Mouse (Mus musculus) intestine, embryonic 14.5 days (tissue): ENCODE measurements around the gene Fam110c. TPM values are rescaled to one million over a fixed set of nuclear protein-coding genes. Genes with fewer than 3 reads are reported as not detected.
"Not testable (repeated sequence)": the region's sequence is repeated elsewhere in the genome, so short reads cannot be mapped to it uniquely, and the experiment has no call there.

Source experiments
- ATAC-seq: fragments of 200-750 bp; cut with Nextera tagmentation; replicated peaks from 2 replicates; pipeline ENCODE4 v1.8.0; 2017; ENCODE audit warnings: low read depth, moderate number of reproducible peaks, moderate TSS enrichment, moderate library complexity; ENCODE audit not compliant: low FRiP score, low TSS enrichment
- DNase-seq: peaks from one replicate; pipeline ENCODE4 v3.0.0-alpha.2; 2018; ENCODE audit warnings: low spot score
- H3K27ac ChIP-seq: fragments of 300-500 bp; sonication (generic); 2 replicates; pipeline ENCODE4 v1.5.1; 2014; ENCODE audit warnings: low read depth, mild to moderate bottlenecking, control low read depth
- H3K27me3 ChIP-seq: fragments of 300-500 bp; sonication (generic); replicated peaks from 2 replicates; pipeline ENCODE4 v1.6.1; 2014; ENCODE audit warnings: low read length, control low read depth; ENCODE audit not compliant: control insufficient read depth, insufficient read depth
- H3K36me3 ChIP-seq: fragments of 300-500 bp; sonication (generic); 2 replicates; pipeline ENCODE4 v1.6.1; 2014; ENCODE audit warnings: low read length, control low read depth; ENCODE audit not compliant: control insufficient read depth, insufficient read depth
- H3K4me1 ChIP-seq: fragments of 300-500 bp; sonication (generic); replicated peaks from 2 replicates; pipeline ENCODE4 v1.6.1; 2014; ENCODE audit warnings: low read length, control low read depth, mixed read lengths; ENCODE audit not compliant: control insufficient read depth, insufficient read depth
- H3K4me2 ChIP-seq: fragments of 300-500 bp; sonication (generic); 2 replicates; pipeline ENCODE4 v1.6.1; 2014; ENCODE audit warnings: low read length
- H3K4me3 ChIP-seq: fragments of 300-500 bp; sonication (generic); 2 replicates; pipeline ENCODE4 v1.5.1; 2014; ENCODE audit warnings: low read depth, low read length, control low read depth, mixed read lengths
- H3K9ac ChIP-seq: fragments of 300-500 bp; sonication (generic); 2 replicates; pipeline ENCODE4 v1.6.1; 2014; ENCODE audit warnings: mild to moderate bottlenecking, low read length
- H3K9me3 ChIP-seq: fragments of 300-500 bp; sonication (generic); 2 replicates; pipeline ENCODE4 v1.6.1; 2016; ENCODE audit warnings: low read length, control low read depth; ENCODE audit not compliant: control insufficient read depth
- WGBS: fragments of 180-500 bp; shearing (Covaris S2); extraction: QIAGEN DNeasy Blood & Tissue Kit; methylation state at CpG from one replicate; pipeline ENCODE4 v1.1.7; 2014; 5-methylcytosine and 5-hydroxymethylcytosine counted together
- polyA plus RNA-seq: library from polyadenylated mRNA; unstranded; fragments of >200 nt; fragmentation: Nextera tagmentation; extraction: Ambion mirVana; gene quantifications from 2 replicates; pipeline ENCODE4 v1.2.1, GENCODE M21; 2014

The Fam110c gene
- polyA plus RNA-seq, result 4.9 and 5.1 TPM in 2 replicates

DNA sequence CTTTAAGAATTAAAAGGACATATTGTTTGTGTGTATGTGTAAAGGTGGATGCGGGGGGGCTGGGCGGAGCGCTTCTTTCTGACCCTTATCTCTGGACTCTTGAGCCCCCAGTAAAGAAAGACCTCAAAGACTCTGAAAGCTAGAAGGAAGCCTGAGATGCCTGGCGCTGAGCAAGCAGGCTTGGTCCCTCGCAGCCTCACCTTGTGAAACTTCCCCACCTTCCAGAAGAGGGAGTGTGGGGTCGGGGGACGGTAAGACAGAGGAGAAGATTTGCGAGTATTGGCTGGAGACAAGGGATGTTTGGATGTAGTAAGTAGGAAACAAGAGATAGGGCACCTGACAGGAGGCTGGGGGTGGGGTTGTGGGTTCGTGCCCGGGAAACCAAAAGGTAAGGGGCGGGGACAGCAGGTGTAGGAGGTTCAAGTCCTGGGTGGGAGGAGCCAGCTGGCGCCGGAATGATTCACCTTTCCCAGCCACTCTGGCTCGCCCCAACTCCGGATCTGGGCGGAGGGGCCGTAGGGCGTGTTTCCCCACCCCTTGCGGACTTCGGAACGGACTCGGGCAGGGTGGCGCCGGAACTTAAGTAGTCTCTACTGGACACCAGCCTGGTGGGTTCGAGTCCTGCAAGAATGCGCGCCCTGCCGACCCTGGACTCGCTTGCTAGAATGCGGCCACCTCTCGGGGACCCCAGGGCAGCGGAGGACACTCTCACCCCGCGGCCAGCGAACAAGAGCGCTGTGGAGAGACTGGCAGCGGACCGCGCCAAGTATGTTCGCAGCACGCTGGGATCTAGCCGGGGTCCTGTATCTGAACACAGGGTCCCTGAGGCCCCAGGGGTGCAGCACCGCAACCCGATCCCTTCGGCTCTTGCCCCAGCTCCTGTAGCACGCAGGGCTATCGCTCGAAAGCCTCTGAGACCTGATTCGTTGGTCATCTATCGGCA is at the start of gene Fam110c:
Gene Fam110c (plus strand): TSS at position 450 of the 943 bp plus-strand sequence.
- ATAC-seq, result peak; percentile 88
- WGBS, result 1% methylated on average over 49 of the region's 50 CpGs
- Histone ChIP-seq H3K4me2 (peak within 1 kb of the TSS; percentile 92), H3K9me3 (no peaks in the 10 kb centered on the region), H3K27me3 (peaks cover 41% of the 10 kb centered on the region), H3K4me3 (peak within 1 kb of the TSS; percentile 50), H3K9ac (peak within 1 kb of the TSS; percentile 56), H3K4me1 (peaks cover 6% of the 10 kb centered on the region), H3K27ac (no peak within 1 kb of the TSS), H3K36me3 (no peaks in the 10 kb centered on the region)
- peak; percentile 83 for DNase-seq

DNA sequence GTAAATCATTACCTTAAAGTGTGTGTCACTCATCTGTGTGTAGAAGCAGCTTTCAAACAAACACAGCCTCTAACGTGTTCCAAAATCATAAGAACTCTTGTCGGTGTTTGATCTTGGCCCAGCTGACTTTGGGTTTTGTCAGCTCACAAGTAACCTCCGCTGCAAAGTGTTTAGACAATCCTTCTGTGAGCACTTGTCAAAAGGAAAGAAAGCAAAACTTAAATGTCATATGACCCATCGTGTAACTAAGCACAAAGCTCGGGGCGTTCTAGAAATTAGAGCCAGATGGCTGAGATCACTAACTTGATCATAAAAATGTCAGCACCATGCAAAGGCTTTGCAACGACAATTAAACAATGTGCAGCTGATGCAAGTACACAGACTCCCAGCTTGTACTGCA is 47.2 kb upstream of the Fam110c start:
- no peak overlapping the region for H3K4me2 ChIP-seq
- H3K27me3 ChIP-seq, result no peaks in the 10 kb centered on the region
- 15% methylated on average over 7 of the region's 7 CpGs for WGBS
- H3K4me1 ChIP-seq, result no peaks in the 10 kb centered on the region
- no peak overlapping the region for H3K27ac ChIP-seq
- H3K36me3 ChIP-seq, result no peaks in the 10 kb centered on the region
- DNase-seq, result no peak
- no peak overlapping the region for H3K9ac ChIP-seq
- no peak for ATAC-seq
- no peak overlapping the region for H3K4me3 ChIP-seq
- H3K9me3 ChIP-seq, result peaks cover 3% of the 10 kb centered on the region; the same call in 1 of the 2 replicates

DNA sequence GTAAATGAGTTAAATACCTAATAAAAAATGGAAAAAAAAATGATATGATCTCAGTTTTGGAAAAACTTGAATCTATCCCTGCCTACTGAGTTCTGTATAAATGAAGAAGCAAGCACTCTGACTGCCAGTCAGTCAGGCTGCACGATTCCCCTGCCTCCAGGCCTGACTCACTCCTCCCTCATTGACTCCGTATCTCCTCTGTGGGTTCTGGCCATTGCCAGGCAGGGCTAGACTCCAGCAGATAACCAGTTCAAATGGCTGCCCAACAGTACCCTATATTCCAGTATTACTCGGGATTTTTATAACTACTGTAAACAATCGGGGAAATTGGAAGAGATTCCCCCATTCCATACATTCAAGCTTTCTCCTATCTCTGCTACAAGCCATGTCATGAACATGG is 21.6 kb upstream of the Fam110c start:
- DNase-seq, result no peak
- no peaks in the 10 kb centered on the region for H3K27me3 ChIP-seq
- ATAC-seq, result no peak
- no peak overlapping the region for H3K9ac ChIP-seq
- WGBS, result 81% methylated on average over 4 of the region's 4 CpGs
- H3K36me3 ChIP-seq, result no peaks in the 10 kb centered on the region
- H3K4me3 ChIP-seq, result no peak overlapping the region
- H3K4me1 ChIP-seq, result no peaks in the 10 kb centered on the region
- H3K27ac ChIP-seq, result no peak overlapping the region
- H3K4me2 ChIP-seq, result no peak overlapping the region
- H3K9me3 ChIP-seq, result no peaks in the 10 kb centered on the region

DNA sequence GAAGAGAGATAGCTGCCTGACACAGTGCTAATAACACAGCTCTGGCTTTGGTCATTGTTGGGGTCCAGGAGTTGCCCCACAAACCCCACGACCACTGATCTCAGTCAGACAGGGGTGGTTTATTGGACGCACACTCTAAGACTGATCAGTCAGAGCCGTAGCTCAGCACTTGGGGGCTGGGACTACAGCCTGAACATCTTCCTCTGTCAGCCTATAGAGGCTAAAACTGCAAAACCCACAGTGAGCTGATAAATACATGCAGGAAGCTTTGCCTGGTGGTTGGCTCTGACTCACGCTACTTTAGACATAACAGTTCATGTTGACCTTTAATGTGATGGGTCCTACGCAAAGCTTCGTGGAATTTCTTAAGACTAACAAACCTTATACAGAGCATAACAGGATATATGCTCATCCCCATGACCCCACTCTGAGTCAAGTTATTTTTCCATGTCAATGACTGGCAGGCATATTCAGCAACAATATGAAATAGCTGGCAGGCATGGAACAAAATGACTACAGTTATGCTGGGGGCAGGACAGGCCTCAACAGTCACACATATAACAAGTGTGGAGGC is 17.3 kb upstream of the Fam110c start:
- H3K9me3 ChIP-seq, result no peaks in the 10 kb centered on the region
- ATAC-seq (no peak), DNase-seq (no peak)
- H3K36me3 ChIP-seq, result no peaks in the 10 kb centered on the region
- no peak overlapping the region for H3K4me3 ChIP-seq
- no peaks in the 10 kb centered on the region for H3K27me3 ChIP-seq
- no peak overlapping the region for H3K9ac ChIP-seq
- no peak overlapping the region for H3K4me2 ChIP-seq
- no peaks in the 10 kb centered on the region for H3K4me1 ChIP-seq
- 54% methylated on average over 6 of the region's 6 CpGs for WGBS
- no peak overlapping the region for H3K27ac ChIP-seq

DNA sequence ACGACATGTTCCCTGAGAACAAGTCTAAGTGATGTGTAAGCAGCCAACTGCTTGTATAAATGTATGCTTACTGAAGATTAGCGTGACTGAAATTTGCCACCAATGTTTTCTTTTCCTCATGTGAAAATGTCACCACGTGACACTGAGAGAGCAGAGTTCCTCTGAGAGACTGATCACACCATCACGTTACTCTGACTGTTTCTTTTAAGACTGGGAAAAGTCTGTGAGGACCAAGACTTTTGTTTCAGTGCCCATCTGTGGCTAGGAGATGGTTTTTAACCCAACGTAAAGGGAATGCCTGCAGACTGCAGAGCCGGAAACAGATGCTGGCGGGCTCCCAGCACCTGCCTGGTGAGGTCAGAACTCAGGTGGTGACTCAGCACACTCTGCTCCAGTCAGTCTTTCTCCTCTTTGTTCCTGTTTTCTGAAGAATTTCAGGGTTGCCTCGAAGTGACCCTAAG is 14.2 kb upstream of the Fam110c start:
- Histone ChIP-seq H3K36me3 (no peaks in the 10 kb centered on the region), H3K27ac (no peak overlapping the region), H3K4me1 (no peaks in the 10 kb centered on the region), H3K27me3 (no peaks in the 10 kb centered on the region), H3K9ac (no peak overlapping the region), H3K4me3 (no peak overlapping the region), H3K4me2 (no peak overlapping the region), H3K9me3 (no peaks in the 10 kb centered on the region)
- ATAC-seq, result no peak
- no peak for DNase-seq
- 55% methylated on average over 8 of the region's 8 CpGs for WGBS

DNA sequence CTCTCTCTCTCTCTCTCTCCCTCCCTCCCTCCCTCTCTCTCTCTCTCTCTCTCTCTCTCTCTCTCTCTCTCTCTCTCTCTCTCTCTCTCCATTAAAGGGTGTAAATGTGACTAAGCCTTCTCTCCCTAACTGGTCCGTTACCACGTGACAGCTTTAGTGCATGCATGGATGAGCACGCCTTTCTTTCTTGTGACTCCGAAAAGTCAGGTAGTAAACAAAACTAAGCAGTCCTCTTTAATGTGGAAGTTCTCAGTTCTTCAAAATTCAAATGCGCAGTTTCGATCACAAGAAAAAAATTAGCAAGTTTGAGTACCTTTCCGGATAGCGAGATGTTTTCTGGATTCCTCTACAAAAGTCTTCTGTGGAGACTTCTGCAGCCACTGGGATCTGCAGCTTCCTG is 13.4 kb upstream of the Fam110c start:
- no peak for ATAC-seq
- no peak overlapping the region for H3K4me2 ChIP-seq
- no peak overlapping the region for H3K9ac ChIP-seq

DNA sequence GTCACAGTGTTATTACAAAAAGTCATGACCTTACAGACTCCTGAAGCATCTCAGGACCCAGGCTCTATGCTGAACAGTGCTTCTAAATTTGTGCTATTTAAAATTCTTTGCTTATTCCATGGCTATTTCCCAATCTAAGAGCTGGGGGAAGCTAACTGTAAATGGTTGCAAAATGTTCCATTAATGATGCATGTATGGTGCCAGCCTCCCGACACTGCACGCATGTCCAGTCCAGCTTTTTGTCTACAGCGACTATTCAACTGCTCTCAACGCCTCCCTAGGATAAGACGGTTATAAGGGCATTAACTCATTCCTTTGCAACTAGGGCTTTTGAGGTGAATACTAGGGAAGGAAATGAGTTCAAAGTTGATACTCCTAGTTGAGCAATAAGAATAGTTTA is 2.4 kb upstream of the Fam110c start:
- Histone ChIP-seq H3K9me3 (no peaks in the 10 kb centered on the region), H3K9ac (no peak overlapping the region), H3K4me3 (no peak overlapping the region), H3K4me1 (peaks cover 6% of the 10 kb centered on the region; the same call in 1 of the 2 replicates), H3K27me3 (peaks cover 33% of the 10 kb centered on the region), H3K36me3 (no peaks in the 10 kb centered on the region), H3K27ac (no peak overlapping the region), H3K4me2 (no peak overlapping the region)
- no peak for ATAC-seq
- DNase-seq, result no peak
- WGBS, result 84% methylated on average over 5 of the region's 5 CpGs

More for the DNA sequence above, 13.4 kb upstream of the Fam110c start:
- 53% methylated on average over 8 of the region's 8 CpGs for WGBS
- Histone ChIP-seq H3K4me3 (no peak overlapping the region), H3K27me3 (no peaks in the 10 kb centered on the region), H3K9me3 (no peaks in the 10 kb centered on the region), H3K27ac (no peak overlapping the region), H3K36me3 (no peaks in the 10 kb centered on the region), H3K4me1 (no peaks in the 10 kb centered on the region)
- DNase-seq, result no peak

DNA sequence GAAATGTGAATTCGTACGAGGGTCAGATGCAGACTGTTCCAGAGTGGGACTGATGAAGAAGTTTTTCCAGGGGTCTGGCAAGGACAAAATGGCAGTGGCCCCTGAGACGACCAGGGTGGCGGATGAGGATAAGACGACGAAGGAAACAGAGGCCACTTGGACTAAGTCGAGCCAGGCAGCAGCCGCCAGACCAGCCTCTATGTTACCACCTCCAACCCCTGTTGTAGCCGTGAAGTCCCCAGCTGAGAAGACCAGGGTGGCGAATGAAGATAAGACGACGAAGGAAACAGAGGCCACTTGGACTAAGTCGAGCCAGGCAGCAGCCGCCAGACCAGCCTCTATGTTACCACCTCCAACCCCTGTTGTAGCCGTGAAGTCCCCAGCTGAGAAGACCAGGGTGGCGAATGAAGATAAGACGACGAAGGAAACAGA is 710 bp downstream of the Fam110c start:
- H3K4me1 ChIP-seq, DNase-seq, H3K36me3 ChIP-seq, H3K27ac ChIP-seq, H3K9me3 ChIP-seq: not testable (repeated sequence)
- Histone ChIP-seq H3K27me3 (peaks cover 41% of the 10 kb centered on the region), H3K9ac (peak overlapping the region; percentile 56), H3K4me2 (peak overlapping the region; percentile 92), H3K4me3 (peak overlapping the region; percentile 50)
- 2% methylated on average over 15 of the region's 18 CpGs for WGBS
- peak; percentile 17; the same call in 1 of the 2 replicates for ATAC-seq
